Mouse (Mus musculus) liver, embryonic 11.5 days (tissue): ENCODE measurements at regions not wholly inside any gene's neighbourhood (a gene's known extent, or its start where the extent isn't known, plus 50 kb on each side); places are given as distances from the start of the nearest gene placed in this dataset.

Source experiments
- ATAC-seq: fragments of 200-750 bp; cut with Nextera tagmentation; replicated peaks from 2 replicates; pipeline ENCODE4 v1.8.0; 2017; ENCODE audit warnings: moderate number of reproducible peaks, mild to moderate bottlenecking, moderate TSS enrichment, moderate library complexity; ENCODE audit not compliant: low FRiP score
- DNase-seq: peaks from one replicate; pipeline ENCODE4 v3.0.0-alpha.2; 2017; ENCODE audit warnings: low spot score
- H3K27ac ChIP-seq: fragments of 300-500 bp; sonication (generic); 2 replicates; pipeline ENCODE4 v1.5.1; 2014; ENCODE audit warnings: mild to moderate bottlenecking, low read depth, low read length, control low read depth
- H3K27me3 ChIP-seq: fragments of 300-500 bp; sonication (generic); replicated peaks from 2 replicates; pipeline ENCODE4 v1.6.1; 2014; ENCODE audit warnings: low read length, mixed read lengths; ENCODE audit not compliant: control insufficient read depth, insufficient read depth
- H3K36me3 ChIP-seq: fragments of 300-500 bp; sonication (generic); 2 replicates; pipeline ENCODE4 v1.6.1; 2014; ENCODE audit warnings: mild to moderate bottlenecking, low read length, moderate library complexity, mixed read lengths; ENCODE audit not compliant: control insufficient read depth, insufficient read depth
- H3K4me1 ChIP-seq: fragments of 300-500 bp; sonication (generic); replicated peaks from 2 replicates; pipeline ENCODE4 v1.6.1; 2014; ENCODE audit warnings: low read length, mixed read lengths; ENCODE audit not compliant: control insufficient read depth, insufficient read depth
- H3K4me2 ChIP-seq: fragments of 300-500 bp; sonication (generic); 2 replicates; pipeline ENCODE4 v1.6.1; 2014; ENCODE audit warnings: mild to moderate bottlenecking, control low read depth, moderate library complexity
- H3K4me3 ChIP-seq: fragments of 300-500 bp; sonication (generic); 2 replicates; pipeline ENCODE4 v1.5.1; 2014; ENCODE audit warnings: low read depth, low read length, control low read depth
- H3K9ac ChIP-seq: fragments of 300-500 bp; sonication (generic); 2 replicates; pipeline ENCODE4 v1.6.1; 2014; ENCODE audit warnings: low read depth, low read length, control low read depth
- H3K9me3 ChIP-seq: fragments of 300-500 bp; sonication (generic); 2 replicates; pipeline ENCODE4 v1.6.1; 2016; ENCODE audit warnings: low read length, inconsistent platforms, mixed read lengths; ENCODE audit not compliant: control insufficient read depth
- WGBS: fragments of 180-500 bp; shearing (Covaris S2); extraction: QIAGEN DNeasy Blood & Tissue Kit; methylation state at CpG from one replicate; pipeline ENCODE4 v1.1.7; 2014; 5-methylcytosine and 5-hydroxymethylcytosine counted together

DNA sequence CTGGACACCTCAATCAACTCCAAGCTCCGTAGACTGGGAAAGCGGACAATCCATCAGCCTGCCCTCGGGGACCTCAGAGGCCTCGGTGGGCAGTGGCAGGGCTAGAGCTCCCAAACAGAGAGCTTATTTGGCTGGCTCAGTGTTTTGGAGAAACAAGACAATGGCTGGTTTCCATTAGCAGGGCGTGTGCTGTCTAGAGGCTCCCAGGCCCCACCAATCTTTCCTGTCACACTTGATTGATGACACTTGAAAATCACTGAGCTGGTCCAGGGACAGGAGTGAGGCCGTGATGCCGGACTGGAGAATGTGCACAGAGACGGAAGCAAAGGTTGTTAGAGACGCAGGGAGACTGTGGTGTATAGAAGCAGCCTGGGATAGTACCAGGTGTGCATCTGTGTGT, 159.4 kb upstream of the 3110018I06Rik start:
- Histone ChIP-seq H3K27ac (no peak overlapping the region), H3K36me3 (no peaks in the 10 kb centered on the region), H3K4me1 (no peaks in the 10 kb centered on the region), H3K27me3 (no peaks in the 10 kb centered on the region), H3K4me2 (no peak overlapping the region), H3K9me3 (no peaks in the 10 kb centered on the region), H3K9ac (no peak overlapping the region), H3K4me3 (no peak overlapping the region)
- ATAC-seq, result no peak
- 49% methylated on average over 9 of the region's 9 CpGs for WGBS
- no peak for DNase-seq

DNA sequence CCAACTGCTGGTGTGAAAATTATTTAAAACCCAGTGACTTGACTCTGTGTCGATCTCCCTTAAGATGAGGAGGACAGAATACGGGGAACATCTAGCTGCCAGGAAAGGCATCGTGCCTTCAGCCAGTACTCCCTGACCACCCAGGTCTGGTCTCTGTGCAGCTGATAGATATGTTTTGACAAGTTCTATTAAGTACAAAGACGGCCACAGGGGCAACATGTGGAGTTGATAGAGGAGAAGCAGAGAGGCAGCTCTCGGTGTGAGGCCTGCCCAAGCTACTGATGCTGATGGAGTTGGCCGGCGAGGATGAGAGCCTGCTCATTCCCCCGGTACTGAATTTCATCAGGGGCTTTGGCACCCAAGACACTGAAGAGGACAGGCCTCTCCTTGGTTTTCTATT, 154.1 kb upstream of the 3110018I06Rik start:
- DNase-seq (no peak), ATAC-seq (no peak)
- Histone ChIP-seq H3K4me3 (no peak overlapping the region), H3K4me2 (no peak overlapping the region), H3K27ac (no peak overlapping the region), H3K27me3 (no peaks in the 10 kb centered on the region), H3K4me1 (no peaks in the 10 kb centered on the region), H3K36me3 (no peaks in the 10 kb centered on the region), H3K9ac (no peak overlapping the region), H3K9me3 (no peaks in the 10 kb centered on the region)
- WGBS, result 79% methylated on average over 8 of the region's 8 CpGs

DNA sequence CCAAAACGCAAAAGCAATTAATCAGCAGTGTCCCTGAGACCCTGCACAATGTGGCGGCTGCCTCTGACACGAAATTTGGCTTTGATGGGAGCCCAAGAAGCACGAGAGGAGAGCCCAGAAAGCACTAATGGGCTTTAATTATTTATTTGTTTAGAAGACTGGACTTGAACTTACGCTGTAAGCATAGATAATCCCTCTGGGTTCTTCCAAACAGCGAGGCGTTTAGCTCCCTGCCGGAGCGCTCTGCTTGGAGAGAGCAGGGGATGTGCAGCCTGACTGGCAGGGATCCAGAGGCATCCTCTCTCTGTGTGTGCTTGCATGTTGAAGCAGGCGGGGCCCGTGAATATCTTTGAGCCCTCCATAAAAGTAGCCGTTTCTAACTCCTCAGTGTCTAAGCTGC, 153.3 kb upstream of the 3110018I06Rik start:
- ATAC-seq, result no peak
- Histone ChIP-seq H3K36me3 (no peaks in the 10 kb centered on the region), H3K27ac (no peak overlapping the region)

DNA sequence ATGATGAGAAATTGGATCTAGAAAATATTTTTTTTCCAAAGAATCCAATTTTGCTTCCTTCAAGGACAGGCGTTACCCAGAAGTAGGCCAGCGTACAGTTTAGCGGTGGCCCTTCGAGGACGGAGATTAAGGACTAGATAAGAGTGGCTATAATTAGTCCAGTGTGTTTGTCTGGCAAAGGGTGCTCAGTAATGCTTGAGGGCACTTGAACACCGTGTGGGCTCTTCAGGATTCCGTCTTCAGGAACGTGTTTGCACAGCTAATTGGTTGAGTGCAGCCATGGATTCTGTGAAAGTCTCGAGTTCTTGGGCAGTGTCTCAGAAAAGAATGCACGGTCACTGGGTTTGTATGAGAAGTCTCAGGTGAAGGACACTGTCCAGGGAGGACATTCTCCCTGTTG, 149.7 kb upstream of the 3110018I06Rik start:
- Histone ChIP-seq H3K4me1 (no peaks in the 10 kb centered on the region), H3K9me3 (no peaks in the 10 kb centered on the region), H3K4me2 (no peak overlapping the region), H3K9ac (no peak overlapping the region), H3K4me3 (no peak overlapping the region), H3K36me3 (no peaks in the 10 kb centered on the region), H3K27me3 (no peaks in the 10 kb centered on the region), H3K27ac (no peak overlapping the region)
- WGBS, result 83% methylated on average over 10 of the region's 10 CpGs
- DNase-seq (no peak), ATAC-seq (no peak)

More for the DNA sequence above, 153.3 kb upstream of the 3110018I06Rik start:
- no peak overlapping the region for H3K4me3 ChIP-seq
- H3K9ac ChIP-seq, result no peak overlapping the region
- no peaks in the 10 kb centered on the region for H3K9me3 ChIP-seq
- 76% methylated on average over 12 of the region's 12 CpGs for whole genome bisulfite sequencing
- no peaks in the 10 kb centered on the region for H3K4me1 ChIP-seq
- no peak for DNase-seq
- no peak overlapping the region for H3K4me2 ChIP-seq
- no peaks in the 10 kb centered on the region for H3K27me3 ChIP-seq

DNA sequence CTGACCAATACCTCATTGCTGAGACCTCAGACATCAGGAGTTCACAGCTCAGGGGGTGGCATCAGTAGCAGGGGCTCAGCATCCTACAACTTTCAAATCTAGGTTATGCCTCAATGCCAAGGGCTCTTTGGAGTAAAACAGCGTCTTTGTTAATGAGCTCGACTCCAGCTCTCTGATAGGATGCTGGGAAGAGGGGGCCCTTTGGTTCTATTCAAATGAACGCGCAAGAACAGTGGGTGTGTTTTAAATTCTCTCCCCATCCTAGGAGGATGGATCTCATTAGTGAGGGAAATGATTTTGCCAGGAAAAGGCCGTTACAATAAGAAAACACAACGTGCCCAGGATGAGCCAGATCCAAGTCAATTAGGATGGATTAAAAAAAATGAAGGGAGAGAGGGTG, 132.2 kb upstream of the 3110018I06Rik start:
- WGBS, result 68% methylated on average over 6 of the region's 6 CpGs
- Histone ChIP-seq H3K27me3 (no peaks in the 10 kb centered on the region), H3K4me1 (no peaks in the 10 kb centered on the region), H3K4me3 (no peak overlapping the region), H3K27ac (no peak overlapping the region), H3K4me2 (no peak overlapping the region), H3K36me3 (no peaks in the 10 kb centered on the region), H3K9ac (no peak overlapping the region), H3K9me3 (no peaks in the 10 kb centered on the region)
- ATAC-seq (no peak), DNase-seq (no peak)

DNA sequence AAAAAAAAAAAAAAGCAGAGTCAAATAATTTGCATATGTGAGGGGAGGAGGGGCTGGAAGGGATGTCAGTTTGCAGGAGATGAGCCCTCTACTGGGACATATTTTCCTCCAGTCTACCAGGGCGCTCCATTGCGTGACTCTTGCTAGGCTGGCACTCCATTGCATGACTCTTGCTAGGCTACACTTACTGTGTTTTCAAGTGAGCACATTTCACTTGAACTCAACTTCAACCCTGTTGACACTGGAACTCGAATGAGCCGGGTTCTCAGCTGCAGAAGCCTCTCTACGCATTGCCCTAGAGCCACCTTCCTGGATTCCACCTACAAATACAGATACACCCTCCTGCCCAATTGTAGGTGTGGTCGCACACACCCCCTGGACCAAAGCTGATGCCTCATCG, 131.5 kb upstream of the 3110018I06Rik start:
- no peaks in the 10 kb centered on the region for H3K27me3 ChIP-seq
- no peak for ATAC-seq
- H3K9me3 ChIP-seq, result no peaks in the 10 kb centered on the region
- no peak overlapping the region for H3K4me3 ChIP-seq
- H3K27ac ChIP-seq, result no peak overlapping the region
- H3K9ac ChIP-seq, result no peak overlapping the region
- no peaks in the 10 kb centered on the region for H3K4me1 ChIP-seq
- DNase-seq, result no peak
- no peaks in the 10 kb centered on the region for H3K36me3 ChIP-seq
- 85% methylated on average over 7 of the region's 7 CpGs for WGBS
- no peak overlapping the region for H3K4me2 ChIP-seq

DNA sequence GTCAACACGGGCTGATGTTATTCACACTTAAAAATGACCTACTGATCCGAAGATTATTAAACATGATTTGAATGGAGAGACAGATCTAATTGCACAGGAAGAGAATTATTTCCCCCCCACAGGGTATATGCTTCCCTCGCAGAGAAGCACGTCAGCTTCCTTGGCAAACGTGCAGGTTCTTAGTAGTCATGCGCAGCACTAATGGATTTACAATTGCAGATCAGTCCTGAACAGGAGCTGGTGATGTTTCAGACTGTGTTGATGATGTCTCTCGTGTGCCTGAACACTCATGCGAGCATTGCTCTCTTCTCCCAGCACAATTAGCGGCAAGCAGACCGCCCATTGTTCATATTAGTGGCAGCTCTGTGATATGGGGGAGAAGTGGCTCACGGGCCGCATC, 127.9 kb upstream of the 3110018I06Rik start:
- Histone ChIP-seq H3K36me3 (no peaks in the 10 kb centered on the region), H3K27me3 (no peaks in the 10 kb centered on the region), H3K4me2 (no peak overlapping the region), H3K9me3 (no peaks in the 10 kb centered on the region), H3K9ac (no peak overlapping the region), H3K4me3 (no peak overlapping the region), H3K4me1 (no peaks in the 10 kb centered on the region), H3K27ac (no peak overlapping the region)
- DNase-seq (no peak), ATAC-seq (no peak)
- 85% methylated on average over 12 of the region's 12 CpGs for WGBS

DNA sequence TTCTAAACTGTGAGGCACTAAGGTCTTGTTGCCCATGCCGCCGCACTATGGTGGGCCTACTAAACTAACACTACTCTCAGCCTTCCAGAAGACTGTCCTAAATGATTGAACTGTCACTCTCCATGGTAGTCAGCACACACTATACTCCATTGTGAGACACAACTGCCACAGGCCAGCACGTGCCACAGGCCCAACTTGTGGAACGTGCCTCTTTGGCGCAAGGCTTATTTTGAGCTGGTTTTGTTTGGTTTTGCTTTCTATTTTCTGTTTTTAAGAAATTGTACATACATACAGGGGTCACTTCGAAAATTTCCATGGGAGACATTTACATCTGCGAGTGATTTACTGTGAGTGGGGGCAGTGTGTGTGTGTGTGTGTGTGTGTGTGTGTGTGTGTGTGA, 126.8 kb upstream of the 3110018I06Rik start:
- no peaks in the 10 kb centered on the region for H3K9me3 ChIP-seq
- no peaks in the 10 kb centered on the region for H3K36me3 ChIP-seq
- WGBS, result 90% methylated on average over 7 of the region's 7 CpGs
- no peak overlapping the region for H3K9ac ChIP-seq
- H3K27ac ChIP-seq, result no peak overlapping the region
- no peaks in the 10 kb centered on the region for H3K4me1 ChIP-seq
- no peak for DNase-seq
- no peak overlapping the region for H3K4me2 ChIP-seq
- ATAC-seq, result no peak
- no peaks in the 10 kb centered on the region for H3K27me3 ChIP-seq
- H3K4me3 ChIP-seq, result no peak overlapping the region

DNA sequence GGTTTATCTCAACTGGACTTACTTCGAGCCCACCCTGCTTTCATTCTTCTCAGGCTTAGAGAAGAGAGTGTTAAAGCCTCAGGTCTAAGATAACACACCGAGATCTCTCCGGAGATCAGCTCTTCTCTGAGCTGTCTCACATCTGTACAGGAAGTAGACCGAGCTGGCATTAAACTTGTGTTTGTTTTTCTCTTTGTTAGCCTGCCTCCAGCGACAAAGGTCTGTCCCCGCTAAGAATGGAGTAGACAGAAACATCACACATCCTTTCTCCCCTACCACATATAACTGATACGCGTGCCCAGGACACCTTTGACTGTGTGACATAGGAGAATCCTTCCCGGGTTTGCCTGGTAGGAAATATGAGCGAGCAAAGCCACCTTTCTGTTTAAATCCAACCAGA, 126.3 kb upstream of the 3110018I06Rik start:
- no peak for ATAC-seq
- WGBS, result 82% methylated on average over 10 of the region's 10 CpGs
- Histone ChIP-seq H3K27me3 (no peaks in the 10 kb centered on the region), H3K27ac (no peak overlapping the region), H3K4me2 (no peak overlapping the region), H3K4me1 (no peaks in the 10 kb centered on the region), H3K9ac (no peak overlapping the region), H3K36me3 (no peaks in the 10 kb centered on the region), H3K9me3 (no peaks in the 10 kb centered on the region), H3K4me3 (no peak overlapping the region)
- DNase-seq, result no peak
